Mouse (Mus musculus) spleen, adult 2 months (tissue): ENCODE measurements around the gene Esr1. TPM values are rescaled to one million over a fixed set of nuclear protein-coding genes. Genes with fewer than 3 reads are reported as not detected.
"Not testable (repeated sequence)": the region's sequence is repeated elsewhere in the genome, so short reads cannot be mapped to it uniquely, and the experiment has no call there.

Source experiments
- DNase-seq, 2 experiments: peaks; one replicate each; pipeline versions ENCODE4 v3.0.0 to v3.0.0-alpha.2; 2012 to 2021; ENCODE audit warnings: low spot score in 2 of 2, low read depth in 1 of 2
- H3K27ac ChIP-seq: fragments of 200-500 bp; 2 replicates; pipeline ENCODE4 v1.5.1; 2012; ENCODE audit warnings: low read length, inconsistent platforms; ENCODE audit not compliant: insufficient read depth
- H3K27me3 ChIP-seq: fragments of 200-500 bp; 2 replicates; pipeline ENCODE4 v1.6.1; 2012; ENCODE audit warnings: mild to moderate bottlenecking, moderate library complexity, low read length, inconsistent platforms; ENCODE audit not compliant: control insufficient read depth, insufficient read depth
- H3K36me3 ChIP-seq: fragments of 200-500 bp; 2 replicates; pipeline ENCODE4 v1.6.1; 2012; ENCODE audit warnings: mild to moderate bottlenecking, low read length, inconsistent platforms; ENCODE audit not compliant: control insufficient read depth, insufficient read depth
- H3K4me1 ChIP-seq: fragments of 200-500 bp; 2 replicates; pipeline ENCODE4 v1.6.1; 2011; ENCODE audit warnings: inconsistent platforms; ENCODE audit not compliant: control insufficient read depth, insufficient read depth, insufficient read length
- H3K4me3 ChIP-seq: fragments of 200-500 bp; 2 replicates; pipeline ENCODE4 v1.5.1; 2011; ENCODE audit warnings: mild to moderate bottlenecking, inconsistent platforms; ENCODE audit not compliant: insufficient read depth, insufficient read length; ENCODE audit errors: extremely low read depth
- CTCF ChIP-seq: fragments of 200-500 bp; IDR thresholded peaks from 2 replicates; pipeline ENCODE4 v1.5.1; 2011; ENCODE audit warnings: mild to moderate bottlenecking, inconsistent platforms; ENCODE audit not compliant: insufficient read depth, insufficient read length, insufficient replicate concordance; ENCODE audit errors: extremely low read depth
- POLR2A ChIP-seq: fragments of 200-500 bp; IDR thresholded peaks from 2 replicates; pipeline ENCODE4 v1.6.1; 2011; ENCODE audit warnings: low read depth, low read length, inconsistent platforms
- whole genome bisulfite sequencing: fragments of 180-500 bp; shearing (Covaris S2); methylation state at CpG from one replicate; pipeline ENCODE4 v1.1.7; 2018; 5-methylcytosine and 5-hydroxymethylcytosine counted together
- polyA plus RNA-seq: library from polyadenylated mRNA; depleted of rRNA; stranded (reverse); fragments of >200 nt; gene quantifications from 2 replicates; pipeline ENCODE4 v1.2.3, GENCODE M21; 2012

The Esr1 gene
- polyA plus RNA-seq, 1 experiment = 1.9 TPM

GRCm38 (mm10) chr10:4602466-4602865 lies 8.9 kb upstream of the Esr1 start:
- 90% methylated on average over 4 of the region's 4 CpGs for WGBS
- Histone ChIP-seq H3K27ac (no peak overlapping the region), H3K27me3 (no peaks in the 10 kb centered on the region), H3K4me1 (no peaks in the 10 kb centered on the region), H3K4me3 (no peak overlapping the region), H3K36me3 (no peaks in the 10 kb centered on the region)
- TF ChIP-seq CTCF (no peak), POLR2A (no peak)
- DNase-seq = no peak

DNA sequence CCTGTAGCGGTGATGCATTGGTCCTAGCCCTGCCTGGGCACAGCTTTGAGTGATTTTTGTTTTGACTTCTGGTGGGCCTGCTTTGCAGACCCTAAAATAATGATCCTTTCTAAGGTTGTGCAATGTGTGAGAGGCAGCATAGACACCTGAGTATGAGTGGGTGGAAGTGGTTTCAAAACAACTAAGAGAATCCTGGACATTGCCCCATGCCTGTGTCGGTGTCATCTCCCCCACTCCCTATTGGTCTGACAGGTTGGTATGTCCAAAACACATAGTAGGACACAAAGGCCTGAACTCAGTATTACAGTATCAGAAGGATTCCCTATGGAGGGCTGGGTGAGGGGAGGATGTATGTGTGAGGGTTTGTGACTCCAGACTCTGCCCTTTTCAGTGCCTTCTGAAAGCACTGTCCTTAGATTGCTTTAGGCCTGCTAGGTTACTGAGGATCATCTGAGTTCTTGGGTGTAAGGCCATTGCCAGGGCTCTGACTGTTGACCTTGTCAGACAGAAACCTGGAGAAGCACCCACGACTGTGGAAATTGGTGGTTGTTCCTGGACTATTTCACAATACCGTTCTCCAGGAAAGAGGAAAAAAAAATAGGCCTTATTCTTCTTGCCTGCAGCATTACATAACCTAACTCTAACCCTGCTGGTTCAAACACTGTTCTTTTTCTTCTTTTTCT lies 6.7 kb upstream of the Esr1 start:
- H3K27ac ChIP-seq = no peak overlapping the region
- no peak for DNase-seq
- WGBS = 82% methylated on average over 4 of the region's 4 CpGs
- TF ChIP-seq POLR2A (no peak), CTCF (no peak)
- no peaks in the 10 kb centered on the region for H3K4me1 ChIP-seq
- H3K36me3 ChIP-seq = no peaks in the 10 kb centered on the region
- H3K27me3 ChIP-seq = no peaks in the 10 kb centered on the region
- no peak overlapping the region for H3K4me3 ChIP-seq

DNA sequence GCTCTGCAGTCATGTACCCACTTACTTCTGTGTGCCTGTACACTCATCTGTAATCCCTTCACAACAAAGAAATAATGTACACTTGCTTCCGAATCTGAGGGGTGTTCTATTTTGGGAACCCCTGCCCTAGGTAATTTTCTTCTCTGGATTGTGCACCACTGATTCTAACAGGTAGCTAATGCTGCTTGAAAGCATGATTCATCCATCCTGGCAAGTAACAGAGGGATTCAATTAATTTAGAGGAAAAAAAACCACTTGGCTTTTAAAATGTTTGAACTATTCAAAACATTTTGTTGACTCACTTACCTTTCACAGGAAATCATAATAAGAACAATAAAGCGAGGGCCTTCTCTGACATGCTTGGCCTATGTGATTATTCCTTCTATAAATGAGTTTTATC lies 1.2 kb upstream of the Esr1 start:
- no peak for TF ChIP-seq CTCF
- no peak for TF ChIP-seq POLR2A
- H3K36me3 ChIP-seq = no peaks in the 10 kb centered on the region
- no peak overlapping the region for H3K27ac ChIP-seq
- no peaks in the 10 kb centered on the region for H3K27me3 ChIP-seq
- 80% methylated on average over 2 of the region's 2 CpGs for WGBS
- peaks cover 2% of the 10 kb centered on the region; the same call in 1 of the 2 replicates for H3K4me1 ChIP-seq
- no peak overlapping the region for H3K4me3 ChIP-seq
- no peak for DNase-seq

DNA sequence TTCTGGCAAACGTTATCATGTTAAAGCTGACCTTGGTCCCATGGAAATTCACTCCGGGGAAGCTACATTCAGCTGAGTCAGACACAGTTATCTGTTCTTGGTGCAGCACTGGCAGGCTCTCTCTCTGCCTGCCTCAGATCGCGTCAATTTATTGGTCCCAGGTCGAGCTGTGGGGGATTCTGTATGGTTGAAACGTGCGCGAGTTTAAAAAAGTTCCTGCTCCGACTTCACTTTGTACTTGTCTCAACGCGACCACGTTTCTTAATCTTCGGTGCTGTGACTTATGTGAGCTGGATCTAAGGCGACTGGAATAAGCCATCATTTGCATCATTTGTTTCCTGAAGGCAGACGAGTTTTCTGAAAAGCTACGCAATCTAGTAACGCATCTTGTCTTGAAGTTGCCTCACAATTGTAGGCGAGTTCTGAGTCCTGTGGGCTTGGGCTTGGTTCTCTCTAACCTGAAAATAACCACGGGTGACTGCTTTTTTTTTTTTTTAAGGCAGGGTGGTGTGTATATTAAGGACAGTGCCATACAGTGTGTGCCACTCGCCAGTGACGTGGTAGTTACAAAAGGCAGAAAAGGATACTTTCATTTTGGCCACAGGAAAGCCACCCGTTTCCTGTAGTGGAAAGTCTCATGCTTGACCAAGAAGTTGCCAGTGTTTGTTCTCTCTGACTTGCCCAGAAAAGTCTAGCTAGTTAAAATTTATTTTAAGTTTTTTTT lies 1.1 kb downstream of the Esr1 start:
- Histone ChIP-seq H3K27ac (peak overlapping the region; percentile 58), H3K36me3 (no peaks in the 10 kb centered on the region), H3K27me3 (no peaks in the 10 kb centered on the region), H3K4me3 (peak overlapping the region; percentile 63), H3K4me1 (peaks cover 2% of the 10 kb centered on the region; the same call in 1 of the 2 replicates)
- TF ChIP-seq POLR2A = peak; percentile 1; the same call in 1 of the 2 replicates
- TF ChIP-seq CTCF = no peak
- DNase-seq = peak; percentile 28 to 52
- WGBS = 6% methylated on average over 22 of the region's 22 CpGs

DNA sequence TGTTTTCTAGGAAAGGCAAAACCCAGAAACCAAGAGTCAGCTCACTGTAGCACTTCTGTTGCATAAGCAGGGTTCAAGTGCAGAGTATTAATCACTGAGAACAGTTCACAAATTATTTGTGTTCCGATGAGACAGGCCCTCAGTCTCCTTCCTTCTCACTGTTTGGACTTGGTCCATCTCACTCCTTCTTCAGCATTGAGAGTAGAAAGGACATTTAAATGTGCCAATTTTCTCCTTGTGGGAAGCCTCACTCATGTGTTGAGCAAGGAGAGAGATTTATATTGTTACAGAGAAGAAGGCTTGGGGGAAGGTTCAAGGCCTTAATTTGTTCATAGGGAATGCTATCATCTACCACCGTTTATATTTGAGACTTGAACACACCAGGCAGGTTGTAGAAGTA lies 6.6 kb downstream of the Esr1 start:
- H3K4me1 ChIP-seq = peaks cover 4% of the 10 kb centered on the region
- no peaks in the 10 kb centered on the region for H3K36me3 ChIP-seq
- DNase-seq = no peak
- H3K27me3 ChIP-seq = no peaks in the 10 kb centered on the region
- H3K4me3 ChIP-seq = no peak overlapping the region
- TF ChIP-seq POLR2A = no peak
- no peak for TF ChIP-seq CTCF
- no peak overlapping the region for H3K27ac ChIP-seq
- 24% methylated on average over 2 of the region's 2 CpGs for WGBS

DNA sequence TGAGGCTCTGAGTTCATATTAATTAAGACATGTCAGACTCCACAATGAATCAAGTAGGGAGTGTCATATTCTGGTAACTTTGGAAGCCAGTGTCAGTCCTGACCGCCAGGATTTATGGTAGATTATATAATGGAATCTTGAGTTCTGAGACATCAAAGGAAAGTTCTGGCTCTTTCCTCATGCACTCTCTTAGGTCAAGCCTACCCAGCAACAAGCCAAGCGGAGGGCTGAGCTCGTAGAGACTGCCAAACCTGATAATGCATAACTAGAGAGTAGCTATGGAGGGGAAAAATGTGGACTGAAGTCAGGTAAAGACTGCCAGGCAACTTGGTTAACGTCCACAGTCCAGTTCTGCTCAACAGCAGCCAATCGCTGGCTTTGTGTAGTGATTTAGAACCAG lies 7.3 kb downstream of the Esr1 start:
- Histone ChIP-seq H3K4me3 (no peak overlapping the region), H3K4me1 (peaks cover 2% of the 10 kb centered on the region), H3K36me3 (no peaks in the 10 kb centered on the region), H3K27ac (no peak overlapping the region), H3K27me3 (no peaks in the 10 kb centered on the region)
- DNase-seq = no peak
- 59% methylated on average over 5 of the region's 5 CpGs for WGBS
- TF ChIP-seq CTCF = no peak
- no peak for TF ChIP-seq POLR2A

- not testable (repeated sequence) for H3K27me3 ChIP-seq, DNase-seq, H3K4me3 ChIP-seq, H3K27ac ChIP-seq, H3K36me3 ChIP-seq, H3K4me1 ChIP-seq
- 40% methylated on average over 1 of the region's 1 CpGs for WGBS
Measured at GRCm38 (mm10) chr10:4619426-4619825, 8.0 kb downstream of the Esr1 start.
